Mouse (Mus musculus): ENCODE data around the gene Sept11. TPM values are rescaled to one million over a fixed set of nuclear protein-coding genes. Genes with fewer than 3 reads are reported as not detected.

Sept11 gene
- total and polyA plus RNA-seq, 3 experiments, result 72.3 to 138 (median 78.5) TPM

GRCm38 (mm10) chr5:93126930-93127562, 33.8 kb downstream of the Sept11 start:
- in situ Hi-C loops (cut with MboI; ENCODE audit: low pct_ligation_motif_present, low pct_unique_long_range_greater_than_20kb, low sequenced_read_pairs), result no loop called here
- Histone ChIP-seq H3K4me2 (ENCODE audit: insufficient read depth, low read depth, poor library complexity, severe bottlenecking) (no peak overlapping the region), H3K4me3 (replicated peaks in 1 of 3; ENCODE audit: low read depth in 2 of 3, low read length in 2 of 3, poor library complexity in 1 of 3) (no peak overlapping the region), H3K9ac (ENCODE audit: insufficient read depth, low read depth) (no peak overlapping the region; the same call in 1 of the 2 replicates), H3K27me3 (replicated peaks) (no peaks in the 10 kb centered on the region), H3K79me2 (replicated peaks; ENCODE audit: control insufficient read depth, extremely low read depth, insufficient read depth, poor library complexity, severe bottlenecking) (peaks cover 86% of the 10 kb centered on the region), H3K9me3 (replicated peaks; ENCODE audit: low read length) (no peaks in the 10 kb centered on the region), H3K4me1 (ENCODE audit: control insufficient read depth in 1 of 2, insufficient read depth in 2 of 2) (peaks cover 25 to 92% of the 10 kb centered on the region in 2 experiments; a peak in 3 of 4 replicates), H3K36me3 (replicated peaks in 1 of 2; ENCODE audit: control insufficient read depth in 1 of 2, insufficient read depth in 1 of 2, low read length in 1 of 2) (peaks cover 0 to 53% of the 10 kb centered on the region in 2 experiments), H3K27ac (ENCODE audit: insufficient read depth, low read depth) (no peak overlapping the region)
- dilution Hi-C loops (cut with MboI; ENCODE audit: extremely low pct_ligation_motif_present, extremely low pct_unique_long_range_greater_than_20kb, low sequenced_read_pairs), result no loop called here
- no peak for DNase-seq (ENCODE audit: extremely low read depth)
- TF ChIP-seq RAD21 (IDR thresholded peaks at IDR 0.05; ENCODE audit: low read depth, low read length) (no peak), ZMIZ1 (IDR thresholded peaks at IDR 0.05; ENCODE audit: low read depth, low read length) (no peak), TBP (conservative IDR thresholded peaks at IDR 0.05; ENCODE audit: low read depth, low read length) (no peak), MYC (IDR thresholded peaks at IDR 0.05; ENCODE audit: low read depth, low read length) (no peak), MAX (IDR thresholded peaks at IDR 0.05; ENCODE audit: low read length) (no peak), ZC3H11A (IDR thresholded peaks at IDR 0.05; ENCODE audit: low read depth, low read length) (no peak), JUN (IDR thresholded peaks at IDR 0.05; ENCODE audit: insufficient read depth, low read depth, low read length) (no peak), TCF12 (IDR thresholded peaks at IDR 0.05; ENCODE audit: low read depth, low read length) (no peak), ZNF384 (IDR thresholded peaks at IDR 0.05; ENCODE audit: low read depth, low read length) (no peak), ETS1 (conservative IDR thresholded peaks at IDR 0.05; ENCODE audit: low read depth, low read length) (no peak), E2F4 (IDR thresholded peaks at IDR 0.05; ENCODE audit: insufficient replicate concordance, low read depth, low read length) (no peak), BHLHE40 (IDR thresholded peaks at IDR 0.05; ENCODE audit: low read depth, low read length) (no peak), MEF2A (IDR thresholded peaks at IDR 0.05; ENCODE audit: borderline replicate concordance, low read depth, low read length) (no peak), RCOR1 (conservative IDR thresholded peaks at IDR 0.05; ENCODE audit: low read depth, low read length) (no peak), EP300 (IDR thresholded peaks at IDR 0.05; ENCODE audit: low read length) (no peak), ELF1 (IDR thresholded peaks at IDR 0.05; ENCODE audit: low read depth, low read length) (no peak), POLR2AphosphoS2 (IDR thresholded peaks at IDR 0.05; ENCODE audit: low read depth, low read length) (no peak), SIN3A (IDR thresholded peaks at IDR 0.05; ENCODE audit: low read length) (no peak), CHD1 (IDR thresholded peaks at IDR 0.05; ENCODE audit: low read depth, low read length) (no peak), POLR2A (IDR thresholded peaks at IDR 0.05; ENCODE audit: low read depth, low read length) (no peak)

- no peaks in the 10 kb centered on the region for H3K9me3 ChIP-seq (replicated peaks; ENCODE audit: low read length)
- no peak overlapping the region for H3K4me2 ChIP-seq (ENCODE audit: insufficient read depth, low read depth, poor library complexity, severe bottlenecking)
- H3K4me3 ChIP-seq (replicated peaks in 1 of 3; ENCODE audit: low read depth in 2 of 3, low read length in 2 of 3, poor library complexity in 1 of 3), result no peak overlapping the region
- dilution Hi-C loops (cut with MboI; ENCODE audit: extremely low pct_ligation_motif_present, extremely low pct_unique_long_range_greater_than_20kb, low sequenced_read_pairs), result no loop called here
- H3K79me2 ChIP-seq (replicated peaks; ENCODE audit: control insufficient read depth, extremely low read depth, insufficient read depth, poor library complexity, severe bottlenecking), result peaks cover 86% of the 10 kb centered on the region
- H3K36me3 ChIP-seq (replicated peaks in 1 of 2; ENCODE audit: control insufficient read depth in 1 of 2, insufficient read depth in 1 of 2, low read length in 1 of 2), result peaks cover 0 to 51% of the 10 kb centered on the region in 2 experiments
- in situ Hi-C loops (cut with MboI; ENCODE audit: low pct_ligation_motif_present, low pct_unique_long_range_greater_than_20kb, low sequenced_read_pairs), result no loop called here
- peaks cover 26 to 95% of the 10 kb centered on the region in 2 experiments; a peak in 3 of 4 replicates for H3K4me1 ChIP-seq (ENCODE audit: control insufficient read depth in 1 of 2, insufficient read depth in 2 of 2)
- DNase-seq (ENCODE audit: extremely low read depth), result no peak
- TF ChIP-seq SMC3 (IDR thresholded peaks at IDR 0.05; ENCODE audit: low read depth, low read length) (no peak), CHD1 (IDR thresholded peaks at IDR 0.05; ENCODE audit: low read depth, low read length) (no peak)
- H3K27ac ChIP-seq (ENCODE audit: insufficient read depth, low read depth), result no peak overlapping the region
- H3K27me3 ChIP-seq (replicated peaks), result no peaks in the 10 kb centered on the region
- H3K9ac ChIP-seq (ENCODE audit: insufficient read depth, low read depth), result no peak overlapping the region
These were observed 34.5 kb downstream of the Sept11 start for GRCm38 (mm10) chr5:93127722-93128121.

Measured in CH12.LX (cell line).